Mouse (Mus musculus) layer of hippocampus, adult 2 months (tissue): Measurements from ENCODE around the gene Cdk2ap2. TPM values are rescaled to one million over a fixed set of nuclear protein-coding genes. Genes with fewer than 3 reads are reported as not detected.
"Not testable (repeated sequence)": the region's sequence is repeated elsewhere in the genome, so short reads cannot be mapped to it uniquely, and the experiment has no call there.

Experiments
- DNase-seq, 2 experiments: peaks; one replicate each; pipeline ENCODE4 v3.0.0; 2022; ENCODE audit warnings: low spot score in 2 of 2
- H3K27ac ChIP-seq: fragments of 200-600 bp; 2 replicates; pipeline ENCODE4 v1.8.1; 2022
- H3K4me3 ChIP-seq: fragments of 200-600 bp; 2 replicates; pipeline ENCODE4 v1.8.1; 2022; ENCODE audit warnings: mild to moderate bottlenecking
- CTCF ChIP-seq: fragments of 200-600 bp; conservative IDR thresholded peaks from 2 replicates; pipeline ENCODE4 v1.8.1; 2022; ENCODE audit warnings: antibody characterized with exemption, mild to moderate bottlenecking, moderate library complexity
- total RNA-seq, 2 experiments: library from RNA; stranded (reverse); gene quantifications; 2 replicates each; pipeline ENCODE4 v1.2.3; 2021

Cdk2ap2 gene
- total RNA-seq, 2 experiments from 2014 or later: 29.5 to 33.9 TPM

DNA sequence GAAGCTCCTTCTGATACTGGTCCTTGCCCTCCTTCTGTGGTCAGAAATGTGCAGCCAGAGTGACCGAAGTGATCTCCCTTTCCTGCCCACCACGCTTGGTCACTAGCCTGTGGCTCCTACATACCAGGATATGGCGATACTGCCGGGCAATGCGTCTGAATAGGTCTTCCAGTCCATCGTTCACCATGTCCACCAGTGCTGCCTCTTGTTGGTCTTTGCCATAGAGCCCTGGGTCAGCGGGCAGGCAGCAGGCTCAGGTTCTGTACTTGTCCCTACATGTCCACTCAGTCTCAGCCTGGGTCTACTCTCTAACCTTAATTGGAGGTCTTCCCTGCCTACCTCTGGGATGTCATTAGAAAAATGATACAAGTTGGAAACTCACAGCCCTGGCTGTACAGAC is 39.0 kb upstream of the Cdk2ap2 start:
- TF ChIP-seq CTCF: no peak
- H3K27ac ChIP-seq: no peak overlapping the region
- no peak overlapping the region for H3K4me3 ChIP-seq
- no peak for DNase-seq

- no peak for DNase-seq
- no peak for TF ChIP-seq CTCF
- no peak overlapping the region for H3K4me3 ChIP-seq
- H3K27ac ChIP-seq: no peak overlapping the region
These were observed 38.4 kb upstream of the Cdk2ap2 start for GRCm38 (mm10) chr19:4058581-4058980.

DNA sequence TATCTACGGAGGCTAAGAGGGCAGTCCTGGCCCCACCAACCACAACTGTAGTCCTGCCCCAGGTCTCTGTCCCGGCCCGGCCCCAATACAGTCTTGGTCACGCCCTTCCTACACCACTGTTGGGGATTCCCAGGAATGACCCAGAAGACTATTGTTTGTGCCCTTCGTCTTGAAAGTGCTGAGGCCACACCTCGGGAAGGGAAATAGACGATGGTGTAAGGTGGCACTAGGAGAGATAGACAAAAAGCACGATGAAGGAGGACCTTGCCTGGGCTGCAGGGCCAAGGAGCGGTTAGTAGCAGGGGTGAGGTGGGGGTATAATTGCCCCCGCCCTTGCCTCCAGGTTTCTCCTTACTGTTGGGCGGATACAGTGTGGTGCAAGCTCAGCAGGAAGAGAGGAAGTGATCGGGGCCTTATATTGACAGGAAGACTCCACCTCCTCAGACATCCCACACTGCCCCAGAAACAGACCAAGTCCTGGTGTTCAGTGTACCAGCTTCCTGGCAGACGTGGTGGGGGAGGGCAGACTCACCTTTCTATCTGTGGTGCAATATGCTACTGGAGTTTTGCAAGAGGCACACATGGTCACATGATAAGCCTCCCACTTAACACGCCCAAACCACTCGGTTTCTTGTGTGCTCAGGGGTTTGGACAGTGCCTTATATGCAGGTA is 37.8 kb upstream of the Cdk2ap2 start, which contains the start of gene Gstp3:
Gene Gstp3, minus strand, starts transcription at position 501 of the 672 bp plus-strand sequence.
- H3K27ac ChIP-seq: no peak within 1 kb of the TSS
- no peak for DNase-seq
- TF ChIP-seq CTCF: no peak

GRCm38 (mm10) chr19:4060044-4060898 is 36.7 kb upstream of the Cdk2ap2 start:
- H3K27ac ChIP-seq, DNase-seq, H3K4me3 ChIP-seq: not testable (repeated sequence)

More for the DNA sequence above, 37.8 kb upstream of the Cdk2ap2 start, which contains the start of gene Gstp3:
- H3K4me3 ChIP-seq: no peak within 1 kb of the TSS

- DNase-seq: no peak
These were observed 36.0 kb upstream of the Cdk2ap2 start for GRCm38 (mm10) chr19:4060899-4061465.

DNA sequence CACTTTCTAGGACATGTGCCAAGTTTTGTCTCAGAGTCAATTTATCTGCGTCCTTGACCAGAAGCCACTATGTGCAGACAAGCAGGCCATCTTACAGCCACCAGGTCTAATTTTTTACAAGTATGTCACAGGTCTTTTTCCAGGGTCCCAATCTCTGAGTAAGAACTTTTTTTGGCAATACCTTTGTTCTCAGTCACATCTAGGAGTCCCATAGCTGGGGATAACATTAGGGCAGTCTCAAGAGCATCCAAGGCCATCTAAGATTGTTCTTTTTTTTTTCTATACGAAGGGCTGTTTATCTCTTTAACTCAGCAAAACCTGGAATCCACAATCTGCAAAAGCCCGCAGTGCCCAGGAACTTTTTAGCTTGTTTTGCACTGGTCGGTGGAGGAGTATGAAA is 33.6 kb upstream of the Cdk2ap2 start:
- DNase-seq, H3K27ac ChIP-seq, H3K4me3 ChIP-seq: not testable (repeated sequence)

More at GRCm38 (mm10) chr19:4060899-4061465, 36.0 kb upstream of the Cdk2ap2 start:
- Histone ChIP-seq H3K27ac (no peak overlapping the region), H3K4me3 (no peak overlapping the region)
- no peak for TF ChIP-seq CTCF

- not testable (repeated sequence) for DNase-seq, H3K4me3 ChIP-seq, H3K27ac ChIP-seq
These were observed 32.5 kb upstream of the Cdk2ap2 start for GRCm38 (mm10) chr19:4064501-4064900.

GRCm38 (mm10) chr19:4066280-4066679 is 30.7 kb upstream of the Cdk2ap2 start:
- DNase-seq: no peak
- no peak for TF ChIP-seq CTCF
- Histone ChIP-seq H3K4me3 (no peak overlapping the region), H3K27ac (no peak overlapping the region)

- Histone ChIP-seq H3K4me3 (no peak overlapping the region), H3K27ac (no peak overlapping the region)
- TF ChIP-seq CTCF: no peak
- no peak for DNase-seq
These were observed 30.1 kb upstream of the Cdk2ap2 start for GRCm38 (mm10) chr19:4066877-4067276.

- not testable (repeated sequence) for DNase-seq, H3K27ac ChIP-seq, H3K4me3 ChIP-seq
These were observed 28.7 kb upstream of the Cdk2ap2 start for GRCm38 (mm10) chr19:4068242-4068641.

GRCm38 (mm10) chr19:4068717-4069410 is 28.1 kb upstream of the Cdk2ap2 start:
- H3K27ac ChIP-seq: no peak overlapping the region
- H3K4me3 ChIP-seq: no peak overlapping the region
- DNase-seq: no peak
- no peak for TF ChIP-seq CTCF

GRCm38 (mm10) chr19:4070311-4070710 is 26.7 kb upstream of the Cdk2ap2 start:
- no peak overlapping the region for H3K27ac ChIP-seq

DNA sequence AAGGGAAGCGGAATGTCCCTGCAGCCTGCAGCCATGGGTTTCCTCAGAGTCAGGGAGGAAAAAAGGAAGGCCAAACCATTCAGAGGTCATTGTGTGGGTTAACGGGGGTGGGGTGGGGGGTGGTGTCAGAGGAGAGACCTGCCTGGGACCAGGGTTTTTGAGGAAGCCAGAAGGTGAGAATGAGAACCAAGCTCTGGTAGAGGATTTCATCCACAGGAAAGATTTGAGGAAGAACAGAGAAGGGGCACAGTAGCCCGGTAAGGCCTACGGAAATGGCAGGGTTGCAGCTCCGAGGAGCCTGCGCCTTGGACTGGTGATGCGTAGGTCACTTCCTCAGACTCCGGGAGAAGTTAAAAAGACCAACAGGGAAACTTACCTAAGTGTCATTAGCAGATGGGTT is 26.2 kb upstream of the Cdk2ap2 start:
- Histone ChIP-seq H3K4me3 (no peak overlapping the region), H3K27ac (no peak overlapping the region)
- no peak for DNase-seq
- no peak for TF ChIP-seq CTCF

More at GRCm38 (mm10) chr19:4070311-4070710, 26.7 kb upstream of the Cdk2ap2 start:
- no peak overlapping the region for H3K4me3 ChIP-seq
- TF ChIP-seq CTCF: no peak
- no peak for DNase-seq
